Mouse (Mus musculus) 416B (cell line): ENCODE measurements around the gene Slc51a.

Experiments
- DNase-seq: peaks from one replicate; pipeline ENCODE4 v3.0.0; 2011; ENCODE audit warnings: low read depth

Slc51a gene

GRCm38 (mm10) chr16:32431047-32431591, 56.6 kb downstream of the Slc51a start:
- no peak for DNase-seq

- DNase-seq: peak; percentile 95
Measured at GRCm38 (mm10) chr16:32430474-32431046, 57.1 kb downstream of the Slc51a start, which contains the start of gene Pcyt1a. Gene Pcyt1a (plus strand): TSS chr16:32430921.

DNA sequence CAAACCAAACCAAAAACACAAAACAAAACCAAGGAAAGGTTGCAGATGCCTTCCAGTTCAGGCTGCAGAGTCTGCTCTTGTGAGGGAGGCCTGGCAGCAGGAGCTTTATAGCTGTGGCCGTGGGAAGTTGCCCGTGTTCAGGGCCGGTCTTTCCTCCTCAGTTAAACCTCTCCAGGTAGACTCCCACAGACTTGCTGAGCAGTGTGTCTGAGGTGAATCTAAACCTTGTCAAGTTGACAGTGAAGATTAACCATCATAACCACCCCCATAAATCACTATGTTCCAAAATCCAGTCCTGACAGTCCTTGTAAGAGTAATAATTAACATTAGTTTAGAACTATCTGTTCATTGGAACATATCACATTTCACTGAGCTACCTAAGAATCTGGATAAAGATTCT, 60.2 kb downstream of the Slc51a start:
- no peak for DNase-seq
